Mouse (Mus musculus) splenic B cell, adult 2 months (primary cell): ENCODE data around the gene Zfp740.
"Not testable (repeated sequence)": the region's sequence is repeated elsewhere in the genome, so short reads cannot be mapped to it uniquely, and the experiment has no call there.

Experiments used
- DNase-seq: peaks from one replicate; pipeline ENCODE4 v3.0.0-alpha.2; 2011; ENCODE audit warnings: low read depth, low spot score
- H3K27me3 ChIP-seq: 2 replicates; pipeline ENCODE4 v1.6.1; 2012; ENCODE audit warnings: mild to moderate bottlenecking, low read length, moderate library complexity, mixed read lengths; ENCODE audit not compliant: control insufficient read depth, poor library complexity, insufficient read depth, severe bottlenecking
- H3K36me3 ChIP-seq: 2 replicates; pipeline ENCODE4 v1.6.1; 2012; ENCODE audit warnings: mild to moderate bottlenecking, low read length, moderate library complexity, mixed read lengths; ENCODE audit not compliant: control insufficient read depth, poor library complexity, insufficient read depth, severe bottlenecking

Gene Zfp740

DNA sequence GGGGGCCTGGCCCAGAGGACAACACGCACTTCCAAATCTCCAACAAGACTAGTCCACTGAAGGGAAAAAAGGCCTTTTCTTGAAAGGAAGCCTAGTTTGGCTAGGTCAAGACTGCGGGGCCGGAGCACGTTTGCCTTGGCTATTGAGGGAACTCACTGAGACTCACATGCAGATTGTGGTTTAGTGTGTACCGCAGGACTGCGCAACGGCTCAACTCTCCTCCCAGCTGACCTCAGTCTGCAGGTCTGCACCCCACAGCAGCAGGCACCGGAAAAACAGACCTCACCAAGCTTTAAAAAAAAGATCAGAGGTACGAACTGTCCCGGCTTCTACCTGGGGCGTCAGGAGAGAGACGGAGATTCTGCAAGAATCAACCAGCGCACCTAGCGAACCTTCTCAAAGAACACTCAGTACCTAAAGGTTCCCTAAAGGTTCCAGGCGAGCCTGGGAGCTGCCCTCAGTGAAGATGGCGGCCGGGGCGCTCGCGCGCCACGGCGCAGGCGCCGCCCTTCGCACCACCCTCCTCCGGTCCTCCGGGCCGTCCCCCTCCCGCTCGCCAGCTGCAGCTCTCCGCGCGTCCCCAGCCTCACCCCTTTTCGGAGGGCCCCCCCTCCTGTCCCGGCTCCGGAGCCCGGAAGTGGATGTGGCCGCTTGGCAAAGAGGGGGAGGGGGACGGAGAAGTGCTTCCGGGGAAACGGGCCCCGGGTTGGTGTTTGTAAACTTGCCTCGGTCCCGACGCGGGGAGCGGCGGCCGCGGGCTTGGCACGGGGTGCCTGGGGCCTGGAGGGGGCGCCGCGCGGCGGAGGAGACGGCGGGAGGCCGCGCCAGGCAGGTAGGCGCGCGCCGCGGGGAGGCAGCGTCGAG is at the start of gene Zfp740:
Gene Zfp740, plus strand, starts transcription at position 279 of the 864 bp plus-strand sequence.
- DNase-seq: peak; percentile 95
- H3K36me3 ChIP-seq: peaks cover 6% of the 10 kb centered on the region
- H3K27me3 ChIP-seq: no peaks in the 10 kb centered on the region

- H3K36me3 ChIP-seq, DNase-seq, H3K27me3 ChIP-seq: not testable (repeated sequence)
Observed at GRCm38 (mm10) chr15:102155006-102155405, 48.0 kb upstream of the Zfp740 start.

GRCm38 (mm10) chr15:102156836-102157235 is 46.2 kb upstream of the Zfp740 start:
- Histone ChIP-seq H3K36me3 (no peaks in the 10 kb centered on the region), H3K27me3 (no peaks in the 10 kb centered on the region)
- no peak for DNase-seq

- H3K36me3 ChIP-seq: no peaks in the 10 kb centered on the region
- H3K27me3 ChIP-seq: no peaks in the 10 kb centered on the region
- DNase-seq: no peak
Observed at GRCm38 (mm10) chr15:102160415-102161060, 42.5 kb upstream of the Zfp740 start.

DNA sequence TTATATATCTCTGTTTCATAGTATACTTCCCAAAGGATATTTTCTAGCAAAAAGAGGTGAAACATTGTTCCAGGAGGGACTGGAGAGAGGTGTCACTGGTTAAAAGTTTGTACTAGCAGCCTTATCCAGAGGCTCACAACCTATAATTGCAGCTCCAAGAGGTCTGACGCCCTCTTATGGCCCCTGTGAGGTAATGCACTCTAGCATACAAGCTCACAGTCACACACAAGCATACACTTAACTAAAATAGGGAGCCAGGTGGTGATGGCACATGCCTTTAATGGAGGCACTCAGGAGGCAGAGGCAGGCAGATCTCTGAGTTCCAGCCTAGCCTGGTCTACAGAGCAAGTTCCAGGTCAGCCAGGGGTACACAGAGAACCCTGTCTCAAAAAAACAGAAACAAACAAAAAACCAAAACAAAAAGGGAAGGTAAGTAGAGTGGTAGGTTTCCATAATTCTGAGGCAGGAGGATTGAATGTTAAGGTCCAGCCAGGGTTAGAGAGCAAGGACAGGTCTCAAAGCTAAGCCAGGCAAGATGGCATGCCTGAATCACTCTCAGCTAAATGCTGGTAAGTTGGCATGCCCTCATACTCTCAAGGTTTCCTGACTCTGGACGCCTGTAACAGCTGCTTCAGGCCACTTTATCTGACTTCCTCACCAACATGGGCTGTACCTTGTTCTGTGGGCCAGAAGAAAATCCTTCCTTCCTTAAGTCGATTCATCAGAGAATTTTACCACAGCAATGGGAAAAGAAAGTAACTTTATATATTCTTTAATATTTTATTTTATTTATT is 39.0 kb upstream of the Zfp740 start:
- no peaks in the 10 kb centered on the region for H3K27me3 ChIP-seq
- H3K36me3 ChIP-seq: no peaks in the 10 kb centered on the region
- DNase-seq: no peak

GRCm38 (mm10) chr15:102165468-102166100 is 37.5 kb upstream of the Zfp740 start:
- no peak for DNase-seq
- Histone ChIP-seq H3K36me3 (no peaks in the 10 kb centered on the region), H3K27me3 (no peaks in the 10 kb centered on the region)

GRCm38 (mm10) chr15:102167620-102168021 is 35.4 kb upstream of the Zfp740 start:
- DNase-seq: no peak
- Histone ChIP-seq H3K27me3 (no peaks in the 10 kb centered on the region), H3K36me3 (no peaks in the 10 kb centered on the region)

- Histone ChIP-seq H3K27me3 (no peaks in the 10 kb centered on the region), H3K36me3 (no peaks in the 10 kb centered on the region)
- no peak for DNase-seq
Observed at GRCm38 (mm10) chr15:102169064-102169463, 34.0 kb upstream of the Zfp740 start.

- H3K36me3 ChIP-seq: no peaks in the 10 kb centered on the region
- H3K27me3 ChIP-seq: no peaks in the 10 kb centered on the region
- no peak for DNase-seq
Observed at GRCm38 (mm10) chr15:102173581-102173980, 29.5 kb upstream of the Zfp740 start.

- DNase-seq: no peak
- H3K27me3 ChIP-seq: no peaks in the 10 kb centered on the region
- no peaks in the 10 kb centered on the region for H3K36me3 ChIP-seq
Observed at GRCm38 (mm10) chr15:102175736-102176319, 27.2 kb upstream of the Zfp740 start.

DNA sequence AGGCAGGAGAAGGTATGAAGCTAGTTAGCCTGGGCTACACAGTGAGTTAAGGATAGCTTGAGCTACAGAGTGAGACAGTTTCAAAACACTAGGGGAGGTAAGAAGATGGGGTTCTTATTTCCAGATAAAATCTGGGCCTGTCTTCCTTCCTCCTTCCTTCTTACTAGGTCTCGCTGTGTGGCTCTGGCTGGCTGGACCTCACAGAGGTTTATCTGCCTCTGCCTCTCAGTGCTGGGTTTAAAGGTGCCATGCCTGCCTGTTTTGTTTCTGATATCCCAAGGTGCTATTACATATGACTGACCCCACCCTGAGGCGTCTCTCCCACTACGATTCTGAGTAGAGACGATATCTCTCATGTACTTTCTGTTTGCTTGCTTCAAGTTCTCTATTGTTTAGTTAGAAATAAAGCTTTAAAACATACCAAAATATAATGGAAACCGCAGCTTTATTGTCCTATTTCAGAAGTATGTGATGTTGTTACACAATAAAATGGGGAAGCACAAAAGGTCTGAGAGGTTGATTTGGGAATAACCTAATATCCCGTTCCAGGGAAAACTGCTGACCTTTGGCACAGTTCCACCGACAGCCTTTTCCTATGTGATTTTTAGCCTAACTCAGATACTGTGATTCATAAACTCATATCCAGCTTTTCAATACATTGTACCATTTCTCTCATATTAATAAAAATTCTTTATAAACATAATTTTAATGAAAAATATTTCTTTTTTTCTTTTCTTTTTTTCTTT is 26.3 kb upstream of the Zfp740 start:
- no peak for DNase-seq
- Histone ChIP-seq H3K27me3 (no peaks in the 10 kb centered on the region), H3K36me3 (no peaks in the 10 kb centered on the region)

- no peak for DNase-seq
Observed at GRCm38 (mm10) chr15:102177417-102177816, 25.6 kb upstream of the Zfp740 start.

GRCm38 (mm10) chr15:102178279-102178678 is 24.8 kb upstream of the Zfp740 start:
- no peaks in the 10 kb centered on the region for H3K27me3 ChIP-seq
- H3K36me3 ChIP-seq: no peaks in the 10 kb centered on the region
- DNase-seq: peak; percentile 90

More at GRCm38 (mm10) chr15:102177417-102177816, 25.6 kb upstream of the Zfp740 start:
- no peaks in the 10 kb centered on the region for H3K27me3 ChIP-seq
- H3K36me3 ChIP-seq: no peaks in the 10 kb centered on the region
